Mouse (Mus musculus): ENCODE measurements around the gene Tead2. TPM values are rescaled to one million over a fixed set of nuclear protein-coding genes. Genes with fewer than 3 reads are reported as not detected.

Gene Tead2
- polyA plus RNA-seq, 1 experiment: 127 TPM

- no peaks in the 10 kb centered on the region for H3K27me3 ChIP-seq (ENCODE audit: control insufficient read depth, insufficient read depth, insufficient read length)
- H3K79me3 ChIP-seq (ENCODE audit: low read depth): no peaks in the 10 kb centered on the region
- H3K36me3 ChIP-seq (ENCODE audit: control insufficient read depth, insufficient read depth): peaks cover 26% of the 10 kb centered on the region
- H3K4me3 ChIP-seq (ENCODE audit: insufficient read depth, poor library complexity, severe bottlenecking): no peak overlapping the region
- H3ac ChIP-seq (ENCODE audit: control insufficient read depth, insufficient read length, low read depth): no peak overlapping the region
- no peak for TF ChIP-seq USF1 (IDR thresholded peaks at IDR 0.05; ENCODE audit: low read depth)
- TF ChIP-seq MYOG (IDR thresholded peaks at IDR 0.05; ENCODE audit: control insufficient read depth, extremely low read depth, insufficient read length): no peak
- TF ChIP-seq MYOD1 (IDR thresholded peaks at IDR 0.05; ENCODE audit: control insufficient read depth, insufficient read length, low read depth): no peak
- no peak for TF ChIP-seq MAX (IDR thresholded peaks at IDR 0.05)
- TF ChIP-seq FOSL1 (IDR thresholded peaks at IDR 0.05; ENCODE audit: insufficient read depth, low read length, poor library complexity, severe bottlenecking): no peak
- TF ChIP-seq CEBPB (IDR thresholded peaks at IDR 0.05; ENCODE audit: low read depth): no peak
- TF ChIP-seq CTCF (IDR thresholded peaks at IDR 0.05; ENCODE audit: control insufficient read depth, insufficient read depth, insufficient read length): no peak
- H3K79me2 ChIP-seq (ENCODE audit: control insufficient read depth, insufficient read depth): no peaks in the 10 kb centered on the region
Measured at GRCm38 (mm10) chr7:45229459-45230203, 14.1 kb downstream of the Tead2 start.

GRCm38 (mm10) chr7:45231192-45231591 is 15.6 kb downstream of the Tead2 start:
- H3K27me3 ChIP-seq (ENCODE audit: control insufficient read depth, insufficient read depth, insufficient read length): no peaks in the 10 kb centered on the region
- H3K79me3 ChIP-seq (ENCODE audit: low read depth): no peaks in the 10 kb centered on the region
- peaks cover 26% of the 10 kb centered on the region for H3K36me3 ChIP-seq (ENCODE audit: control insufficient read depth, insufficient read depth)
- no peaks in the 10 kb centered on the region for H3K79me2 ChIP-seq (ENCODE audit: control insufficient read depth, insufficient read depth)
- H3K4me3 ChIP-seq (ENCODE audit: insufficient read depth, poor library complexity, severe bottlenecking): no peak overlapping the region
- no peak overlapping the region for H3ac ChIP-seq (ENCODE audit: control insufficient read depth, insufficient read length, low read depth)
- no peak for TF ChIP-seq MYOD1 (IDR thresholded peaks at IDR 0.05; ENCODE audit: control insufficient read depth, insufficient read length, low read depth)
- TF ChIP-seq MYOG (IDR thresholded peaks at IDR 0.05; ENCODE audit: control insufficient read depth, extremely low read depth, insufficient read length): no peak
- TF ChIP-seq MAX (IDR thresholded peaks at IDR 0.05): no peak
- no peak for TF ChIP-seq CTCF (IDR thresholded peaks at IDR 0.05; ENCODE audit: control insufficient read depth, insufficient read depth, insufficient read length)
- no peak for TF ChIP-seq FOSL1 (IDR thresholded peaks at IDR 0.05; ENCODE audit: insufficient read depth, low read length, poor library complexity, severe bottlenecking)
- no peak for TF ChIP-seq CEBPB (IDR thresholded peaks at IDR 0.05; ENCODE audit: low read depth)
- TF ChIP-seq USF1 (IDR thresholded peaks at IDR 0.05; ENCODE audit: low read depth): no peak

GRCm38 (mm10) chr7:45231941-45232340 is 16.4 kb downstream of the Tead2 start:
- Histone ChIP-seq H3K36me3 (ENCODE audit: control insufficient read depth, insufficient read depth) (peaks cover 19% of the 10 kb centered on the region), H3K27me3 (ENCODE audit: control insufficient read depth, insufficient read depth, insufficient read length) (no peaks in the 10 kb centered on the region)
- TF ChIP-seq CEBPB (IDR thresholded peaks at IDR 0.05; ENCODE audit: low read depth) (no peak), MYOG (IDR thresholded peaks at IDR 0.05; ENCODE audit: control insufficient read depth, extremely low read depth, insufficient read length) (no peak), USF1 (IDR thresholded peaks at IDR 0.05; ENCODE audit: low read depth) (no peak), FOSL1 (IDR thresholded peaks at IDR 0.05; ENCODE audit: insufficient read depth, low read length, poor library complexity, severe bottlenecking) (no peak), MAX (IDR thresholded peaks at IDR 0.05) (no peak), CTCF (IDR thresholded peaks at IDR 0.05; ENCODE audit: control insufficient read depth, insufficient read depth, insufficient read length) (no peak), MYOD1 (IDR thresholded peaks at IDR 0.05; ENCODE audit: control insufficient read depth, insufficient read length, low read depth) (no peak)

GRCm38 (mm10) chr7:45232716-45233465 is 17.3 kb downstream of the Tead2 start:
- H3K27me3 ChIP-seq (ENCODE audit: control insufficient read depth, insufficient read depth, insufficient read length): no peaks in the 10 kb centered on the region
- no peak overlapping the region for H3K4me3 ChIP-seq (ENCODE audit: insufficient read depth, poor library complexity, severe bottlenecking)
- H3K36me3 ChIP-seq (ENCODE audit: control insufficient read depth, insufficient read depth): peaks cover 16% of the 10 kb centered on the region

More at GRCm38 (mm10) chr7:45231941-45232340, 16.4 kb downstream of the Tead2 start:
- Histone ChIP-seq H3K79me3 (ENCODE audit: low read depth) (no peaks in the 10 kb centered on the region), H3ac (ENCODE audit: control insufficient read depth, insufficient read length, low read depth) (no peak overlapping the region), H3K4me3 (ENCODE audit: insufficient read depth, poor library complexity, severe bottlenecking) (no peak overlapping the region), H3K79me2 (ENCODE audit: control insufficient read depth, insufficient read depth) (no peaks in the 10 kb centered on the region)

GRCm38 (mm10) chr7:45233580-45234332 is 18.2 kb downstream of the Tead2 start:
- Histone ChIP-seq H3K79me2 (ENCODE audit: control insufficient read depth, insufficient read depth) (no peaks in the 10 kb centered on the region), H3ac (ENCODE audit: control insufficient read depth, insufficient read length, low read depth) (no peak overlapping the region), H3K36me3 (ENCODE audit: control insufficient read depth, insufficient read depth) (peaks cover 14% of the 10 kb centered on the region), H3K4me3 (ENCODE audit: insufficient read depth, poor library complexity, severe bottlenecking) (no peak overlapping the region), H3K79me3 (ENCODE audit: low read depth) (no peaks in the 10 kb centered on the region), H3K27me3 (ENCODE audit: control insufficient read depth, insufficient read depth, insufficient read length) (peaks cover under 1% of the 10 kb centered on the region)
- TF ChIP-seq USF1 (IDR thresholded peaks at IDR 0.05; ENCODE audit: low read depth) (no peak), CTCF (IDR thresholded peaks at IDR 0.05; ENCODE audit: control insufficient read depth, insufficient read depth, insufficient read length) (no peak), MAX (IDR thresholded peaks at IDR 0.05) (no peak), CEBPB (IDR thresholded peaks at IDR 0.05; ENCODE audit: low read depth) (no peak), MYOD1 (IDR thresholded peaks at IDR 0.05; ENCODE audit: control insufficient read depth, insufficient read length, low read depth) (no peak), FOSL1 (IDR thresholded peaks at IDR 0.05; ENCODE audit: insufficient read depth, low read length, poor library complexity, severe bottlenecking) (no peak), MYOG (IDR thresholded peaks at IDR 0.05; ENCODE audit: control insufficient read depth, extremely low read depth, insufficient read length) (no peak)

More at GRCm38 (mm10) chr7:45232716-45233465, 17.3 kb downstream of the Tead2 start:
- H3ac ChIP-seq (ENCODE audit: control insufficient read depth, insufficient read length, low read depth): no peak overlapping the region
- no peaks in the 10 kb centered on the region for H3K79me3 ChIP-seq (ENCODE audit: low read depth)
- no peak for TF ChIP-seq MYOD1 (IDR thresholded peaks at IDR 0.05; ENCODE audit: control insufficient read depth, insufficient read length, low read depth)
- TF ChIP-seq CEBPB (IDR thresholded peaks at IDR 0.05; ENCODE audit: low read depth): no peak
- no peak for TF ChIP-seq MAX (IDR thresholded peaks at IDR 0.05)
- TF ChIP-seq CTCF (IDR thresholded peaks at IDR 0.05; ENCODE audit: control insufficient read depth, insufficient read depth, insufficient read length): no peak
- TF ChIP-seq FOSL1 (IDR thresholded peaks at IDR 0.05; ENCODE audit: insufficient read depth, low read length, poor library complexity, severe bottlenecking): no peak
- no peaks in the 10 kb centered on the region for H3K79me2 ChIP-seq (ENCODE audit: control insufficient read depth, insufficient read depth)
